In genomic region chr2:90661426-90661825, GRCm38 (mm10) we compare ENCODE assay signal across 10 mouse cellular contexts. TPM values are rescaled to one million over a fixed set of nuclear protein-coding genes. Genes with fewer than 3 reads are reported as not detected.
A peak's percentile ranks its signal among the peaks of the same experiment; 100 is the strongest.
DNase-seq lines count a peak whose midpoint lies in the region; ATAC-seq and TF ChIP-seq lines count a peak whose summit lies in the region.
"Had no signal": no experiment of that assay in that cellular context is flagged by ENCODE, and none has a peak within 500 bp of the region (broad histone marks: within the 10 kb centered on the region; RNA-seq: fewer than 3 reads in every experiment).

No protein-coding gene starts in this region.

- no peak for TF ChIP-seq CTCF in liver, embryonic 14.5 days (IDR thresholded peaks at IDR 0.05; ENCODE audit: low read depth)

- no peak overlapping the region for H3K4me2 ChIP-seq in intestine, embryonic 15.5 days (replicated peaks)
- H3K4me2 ChIP-seq in liver, embryonic 14.5 days (ENCODE audit: low read depth): peak overlapping the region; percentile 58
- no peak overlapping the region for H3K4me2 ChIP-seq in stomach, embryonic 15.5 days
- H3K4me2 ChIP-seq in hindbrain, embryonic 14.5 days (replicated peaks): no peak overlapping the region
- H3K4me2 ChIP-seq: heart, embryonic 15.5 days had no signal

- H3K9me3 ChIP-seq in intestine, embryonic 15.5 days: no peaks in the 10 kb centered on the region
- H3K9me3 ChIP-seq in liver, embryonic 14.5 days (ENCODE audit: control insufficient read depth, low read length): no peaks in the 10 kb centered on the region
- H3K9me3 ChIP-seq in stomach, embryonic 15.5 days: no peaks in the 10 kb centered on the region
- H3K9me3 ChIP-seq in hindbrain, embryonic 14.5 days (ENCODE audit: control insufficient read depth, low read length): no peaks in the 10 kb centered on the region
- H3K9me3 ChIP-seq: heart, embryonic 15.5 days had no signal

- no peak overlapping the region for H3K9ac ChIP-seq in intestine, embryonic 15.5 days
- H3K9ac ChIP-seq in liver, embryonic 14.5 days (replicated peaks): peak overlapping the region; percentile 54
- no peak overlapping the region for H3K9ac ChIP-seq in stomach, embryonic 15.5 days
- no peak overlapping the region for H3K9ac ChIP-seq in hindbrain, embryonic 14.5 days
- H3K9ac ChIP-seq: heart, embryonic 15.5 days had no signal

- no peaks in the 10 kb centered on the region for H3K36me3 ChIP-seq in intestine, embryonic 15.5 days
- no peaks in the 10 kb centered on the region for H3K36me3 ChIP-seq in liver, embryonic 14.5 days (replicated peaks; ENCODE audit: control insufficient read depth, insufficient read depth, low read depth)
- no peaks in the 10 kb centered on the region for H3K36me3 ChIP-seq in stomach, embryonic 15.5 days
- no peaks in the 10 kb centered on the region for H3K36me3 ChIP-seq in hindbrain, embryonic 14.5 days (replicated peaks; ENCODE audit: control insufficient read depth, insufficient read depth)
- H3K36me3 ChIP-seq: heart, embryonic 15.5 days had no signal

- H3K27ac ChIP-seq in intestine, embryonic 15.5 days: peak overlapping the region; percentile 42; the same call in 1 of the 2 replicates
- peak overlapping the region; percentile 88 for H3K27ac ChIP-seq in liver, embryonic 14.5 days
- no peak overlapping the region for H3K27ac ChIP-seq in stomach, embryonic 15.5 days
- no peak overlapping the region for H3K27ac ChIP-seq in hindbrain, embryonic 14.5 days
- H3K27ac ChIP-seq: heart, embryonic 15.5 days had no signal

- H3K4me3 ChIP-seq in intestine, embryonic 15.5 days (replicated peaks): no peak overlapping the region
- no peak overlapping the region for H3K4me3 ChIP-seq in liver, embryonic 14.5 days (ENCODE audit: insufficient read depth in 1 of 2, low read depth in 2 of 2, low read length in 2 of 2)
- H3K4me3 ChIP-seq in stomach, embryonic 15.5 days (replicated peaks): no peak overlapping the region
- no peak overlapping the region for H3K4me3 ChIP-seq in hindbrain, embryonic 14.5 days (replicated peaks; ENCODE audit: low read length)
- H3K4me3 ChIP-seq: heart, embryonic 15.5 days had no signal

- H3K27me3 ChIP-seq in intestine, embryonic 15.5 days (replicated peaks): no peaks in the 10 kb centered on the region
- H3K27me3 ChIP-seq in liver, embryonic 14.5 days (ENCODE audit: control insufficient read depth, insufficient read depth, low read length): no peaks in the 10 kb centered on the region
- no peaks in the 10 kb centered on the region for H3K27me3 ChIP-seq in stomach, embryonic 15.5 days (replicated peaks)
- no peaks in the 10 kb centered on the region for H3K27me3 ChIP-seq in hindbrain, embryonic 14.5 days (ENCODE audit: control insufficient read depth, insufficient read depth, low read length)
- H3K27me3 ChIP-seq: heart, embryonic 15.5 days had no signal

- TF ChIP-seq EP300 in liver, embryonic 14.5 days (IDR thresholded peaks at IDR 0.05; ENCODE audit: low read depth): peak; percentile 74

- no peaks in the 10 kb centered on the region for H3K4me1 ChIP-seq in intestine, embryonic 15.5 days (replicated peaks)
- peaks cover 39 to 41% of the 10 kb centered on the region in 2 experiments for H3K4me1 ChIP-seq in liver, embryonic 14.5 days (replicated peaks; ENCODE audit: control insufficient read depth in 2 of 2, insufficient read depth in 2 of 2, low read length in 1 of 2)
- no peaks in the 10 kb centered on the region for H3K4me1 ChIP-seq in stomach, embryonic 15.5 days
- no peaks in the 10 kb centered on the region for H3K4me1 ChIP-seq in hindbrain, embryonic 14.5 days (replicated peaks; ENCODE audit: control insufficient read depth, insufficient read depth, low read length)
- H3K4me1 ChIP-seq: heart, embryonic 15.5 days had no signal

- peak; percentile 41 to 50 for DNase-seq in lung, adult 18-20 months
- DNase-seq in lung, postnatal 14 days: no peak
- DNase-seq in liver, embryonic 14.5 days (ENCODE audit: low read depth in 3 of 3, low spot score in 3 of 3): peak; percentile 84 to 86 (median 84)
- DNase-seq in layer of hippocampus, adult 9-10 months (ENCODE audit: low spot score): no peak
- no peak for DNase-seq in hindbrain, embryonic 14.5 days (ENCODE audit: low spot score)
- DNase-seq: thymus, postnatal 36 days had no signal

- peak; percentile 95 for ATAC-seq in intestine, embryonic 15.5 days
- peak; percentile 99 for ATAC-seq in liver, embryonic 14.5 days (ENCODE audit: insufficient read depth)
- peak; percentile 94 for ATAC-seq in stomach, embryonic 15.5 days (ENCODE audit: insufficient read depth, low FRiP score, low read depth)
- ATAC-seq in hindbrain, embryonic 14.5 days (ENCODE audit: low FRiP score): no peak
- ATAC-seq in CD4-positive, CD25-positive, alpha-beta regulatory T cell, adult 4 months: no peak

- 33% methylated on average over 3 of the region's 3 CpGs for WGBS in intestine, embryonic 15.5 days
- 3% methylated on average over 3 of the region's 3 CpGs for WGBS in liver, embryonic 14.5 days (ENCODE audit: insufficient replicate concordance)
- WGBS in stomach, embryonic 15.5 days: 33% methylated on average over 3 of the region's 3 CpGs
- WGBS in hindbrain, embryonic 14.5 days: 59% methylated on average over 3 of the region's 3 CpGs

RNA-seq across cellular contexts. Expression of gene Nup160, which starts 15.6 kb away (rescaled TPM):
- 43.4 and 43.7 TPM in 2 replicates for polyA plus RNA-seq in intestine, embryonic 15.5 days (2015; fragmentation: Nextera tagmentation; extraction: Ambion mirVana)
- polyA plus RNA-seq in liver, embryonic 14.5 days (2012; rRNA removed): 18.0 and 19.9 TPM in 2 replicates
- 32.4 and 37.7 TPM in 2 replicates for polyA plus RNA-seq in liver, embryonic 14.5 days (2014; fragmentation: Nextera tagmentation; extraction: Ambion mirVana)
- polyA plus RNA-seq in stomach, embryonic 15.5 days (2015; fragmentation: Nextera tagmentation; extraction: Ambion mirVana): 40.4 and 42.7 TPM in 2 replicates
- polyA plus RNA-seq in hindbrain, embryonic 14.5 days (2014; fragmentation: Nextera tagmentation; extraction: Ambion mirVana): 27.6 and 29.9 TPM in 2 replicates
- polyA plus RNA-seq in CD4-positive, CD25-positive, alpha-beta regulatory T cell, adult 4 months (2017; shearing (Covaris generic)): 10 to 100 TPM; 22.5 to 34.3 TPM

Comparison
In these comparisons a context has a peak if more than half of its experiments do, and no peak if none do; other contexts are left out.
1. DNase-seq: peak in lung, adult 18-20 months (2 of 2) and liver, embryonic 14.5 days (3 of 3); none in lung, postnatal 14 days (single experiment), layer of hippocampus, adult 9-10 months (single experiment) and hindbrain, embryonic 14.5 days (single experiment).
2. ATAC-seq: peak in intestine, embryonic 15.5 days (single experiment), liver, embryonic 14.5 days (single experiment) and stomach, embryonic 15.5 days (single experiment); none in hindbrain, embryonic 14.5 days (single experiment) and CD4-positive, CD25-positive, alpha-beta regulatory T cell, adult 4 months (single experiment).
3. H3K27ac ChIP-seq: peak in intestine, embryonic 15.5 days (single experiment) and liver, embryonic 14.5 days (single experiment); none in stomach, embryonic 15.5 days (single experiment) and hindbrain, embryonic 14.5 days (single experiment).